Mouse (Mus musculus) hindbrain, embryonic 10.5 days (tissue): ENCODE data around the gene Slc17a1. TPM values are rescaled to one million over a fixed set of nuclear protein-coding genes. Genes with fewer than 3 reads are reported as not detected.

Source experiments
- DNase-seq: peaks from one replicate; pipeline ENCODE4 v3.0.0-alpha.2; 2017; ENCODE audit warnings: low spot score
- H3K27ac ChIP-seq: fragments of 300-500 bp; sonication (generic); 2 replicates; pipeline ENCODE4 v1.5.1; 2016; ENCODE audit warnings: mild to moderate bottlenecking, moderate library complexity
- H3K27me3 ChIP-seq: fragments of 300-500 bp; sonication (generic); 2 replicates; pipeline ENCODE4 v1.6.1; 2016; ENCODE audit warnings: mild to moderate bottlenecking; ENCODE audit not compliant: poor library complexity, insufficient read depth, severe bottlenecking
- H3K36me3 ChIP-seq: fragments of 300-500 bp; sonication (generic); 2 replicates; pipeline ENCODE4 v1.6.1; 2016; ENCODE audit warnings: mild to moderate bottlenecking, moderate library complexity
- H3K4me1 ChIP-seq: fragments of 300-500 bp; sonication (generic); replicated peaks from 2 replicates; pipeline ENCODE4 v1.6.1; 2016; ENCODE audit warnings: mild to moderate bottlenecking
- H3K4me3 ChIP-seq: fragments of 300-500 bp; sonication (generic); 2 replicates; pipeline ENCODE4 v1.5.1; 2016; ENCODE audit warnings: mild to moderate bottlenecking, moderate library complexity
- H3K9me3 ChIP-seq: fragments of 300-500 bp; sonication (generic); 2 replicates; pipeline ENCODE4 v1.6.1; 2016; ENCODE audit warnings: mild to moderate bottlenecking, moderate library complexity
- WGBS: fragments of 180-500 bp; shearing (Covaris S2); methylation state at CpG from one replicate; pipeline ENCODE4 v1.1.7; 2016; 5-methylcytosine and 5-hydroxymethylcytosine counted together
- polyA plus RNA-seq: library from polyadenylated mRNA; unstranded; fragments of >200 nt; fragmentation: Nextera tagmentation; extraction: Ambion mirVana; gene quantifications from 2 replicates; pipeline ENCODE4 v1.2.1, GENCODE M21; 2016

Slc17a1 gene
- polyA plus RNA-seq, 1 experiment from 2014 or later: not detected

GRCm38 (mm10) chr13:23934211-23934520 is 66.6 kb downstream of the Slc17a1 start, which contains the start of gene Hist1h2aa:
Gene Hist1h2aa (plus strand): TSS chr13:23934462.
- Histone ChIP-seq H3K4me3 (no peak within 1 kb of the TSS), H3K27me3 (no peaks in the 10 kb centered on the region), H3K9me3 (no peaks in the 10 kb centered on the region), H3K27ac (no peak within 1 kb of the TSS), H3K4me1 (0 out of 2 replicates have a peak, but pooled peaks cover 2% of the 10 kb centered on the region), H3K36me3 (no peaks in the 10 kb centered on the region)
- 91% methylated on average over 10 of the region's 10 CpGs for WGBS
- DNase-seq: no peak

GRCm38 (mm10) chr13:23938699-23939098 is 71.1 kb downstream of the Slc17a1 start:
- H3K36me3 ChIP-seq: no peaks in the 10 kb centered on the region
- H3K27ac ChIP-seq: no peak overlapping the region
- no peaks in the 10 kb centered on the region for H3K4me1 ChIP-seq
- DNase-seq: no peak
- WGBS: 82% methylated on average over 1 of the region's 1 CpGs
- no peak overlapping the region for H3K4me3 ChIP-seq
- no peaks in the 10 kb centered on the region for H3K27me3 ChIP-seq
- no peaks in the 10 kb centered on the region for H3K9me3 ChIP-seq

GRCm38 (mm10) chr13:23940291-23940690 is 72.7 kb downstream of the Slc17a1 start:
- 74% methylated on average over 6 of the region's 6 CpGs for WGBS

GRCm38 (mm10) chr13:23942861-23943260 is 75.3 kb downstream of the Slc17a1 start:
- H3K4me3 ChIP-seq: no peak overlapping the region
- 0 out of 2 replicates have a peak, but pooled peaks cover 4% of the 10 kb centered on the region for H3K4me1 ChIP-seq
- no peak overlapping the region for H3K27ac ChIP-seq
- no peaks in the 10 kb centered on the region for H3K27me3 ChIP-seq
- no peak for DNase-seq
- no peaks in the 10 kb centered on the region for H3K9me3 ChIP-seq
- 48% methylated on average over 2 of the region's 2 CpGs for WGBS
- no peaks in the 10 kb centered on the region for H3K36me3 ChIP-seq

More at GRCm38 (mm10) chr13:23940291-23940690, 72.7 kb downstream of the Slc17a1 start:
- H3K36me3 ChIP-seq: no peaks in the 10 kb centered on the region
- H3K4me1 ChIP-seq: no peaks in the 10 kb centered on the region
- H3K27me3 ChIP-seq: no peaks in the 10 kb centered on the region
- no peak overlapping the region for H3K27ac ChIP-seq
- no peak overlapping the region for H3K4me3 ChIP-seq
- DNase-seq: no peak
- H3K9me3 ChIP-seq: no peaks in the 10 kb centered on the region

Other genes starting within 250 kb of the Slc17a1 start
- 2.5 and 2.7 TPM in 2 replicates for gene Hist1h2be, start 246.6 kb upstream of the Slc17a1 start, polyA plus RNA-seq
- 22.0 and 26.3 TPM in 2 replicates for gene Hist1h1e, start 245.2 kb upstream of the Slc17a1 start, polyA plus RNA-seq
- gene Hist1h2ac, start 183.8 kb upstream of the Slc17a1 start, polyA plus RNA-seq: 0.80 and 1.2 TPM in 2 replicates
- gene Hist1h2bc, start 183.6 kb upstream of the Slc17a1 start, polyA plus RNA-seq: 23.1 and 26.2 TPM in 2 replicates
- gene Hist1h1t, start 171.9 kb upstream of the Slc17a1 start, polyA plus RNA-seq: not detected in 2 replicates
- 5.4 TPM in 2 replicates for gene Hist1h4c, start 169.3 kb upstream of the Slc17a1 start, polyA plus RNA-seq
- 3.2 and 3.5 TPM in 2 replicates for gene Hfe, start 156.9 kb upstream of the Slc17a1 start, polyA plus RNA-seq
- gene Hist1h1c, start 128.9 kb upstream of the Slc17a1 start, polyA plus RNA-seq: 10.6 and 12.6 TPM in 2 replicates
- gene Hist1h3c, start 122.1 kb upstream of the Slc17a1 start, polyA plus RNA-seq: 6.9 and 8.6 TPM in 2 replicates
- 1.8 and 2.4 TPM in 2 replicates for gene Hist1h2bb, start 121.0 kb upstream of the Slc17a1 start, polyA plus RNA-seq
- gene Hist1h2ab, start 116.6 kb upstream of the Slc17a1 start, polyA plus RNA-seq: 45.2 and 49.3 TPM in 2 replicates
- 5.5 and 8.8 TPM in 2 replicates for gene Hist1h3b, start 115.5 kb upstream of the Slc17a1 start, polyA plus RNA-seq
- gene Hist1h4b, start 110.7 kb upstream of the Slc17a1 start, polyA plus RNA-seq: 4.9 and 5.4 TPM in 2 replicates
- gene Hist1h4a, start 106.5 kb upstream of the Slc17a1 start, polyA plus RNA-seq: not detected in 2 replicates
- 3.7 and 4.8 TPM in 2 replicates for gene Hist1h3a, start 105.4 kb upstream of the Slc17a1 start, polyA plus RNA-seq
- 2.3 and 3.4 TPM in 2 replicates for gene Hist1h1a, start 104.1 kb upstream of the Slc17a1 start, polyA plus RNA-seq
- not detected in 2 replicates for gene Trim38, start 97.8 kb upstream of the Slc17a1 start, polyA plus RNA-seq
- gene Slc17a2, start 60.8 kb upstream of the Slc17a1 start, polyA plus RNA-seq: not detected in 2 replicates
- gene Slc17a3, start 28.3 kb upstream of the Slc17a1 start, polyA plus RNA-seq: not detected in 2 replicates
- not detected in 2 replicates for gene Slc17a4, start 47.3 kb downstream of the Slc17a1 start, polyA plus RNA-seq
- gene Hist1h2ba, start 66.4 kb downstream of the Slc17a1 start, polyA plus RNA-seq: not detected in 2 replicates
- gene Hist1h2aa, start 66.7 kb downstream of the Slc17a1 start, polyA plus RNA-seq: not detected in 2 replicates
- not detected in 2 replicates for gene Scgn, start 123.5 kb downstream of the Slc17a1 start, polyA plus RNA-seq